Mouse (Mus musculus): ENCODE results near the gene Hormad2.

Hormad2 gene

DNA sequence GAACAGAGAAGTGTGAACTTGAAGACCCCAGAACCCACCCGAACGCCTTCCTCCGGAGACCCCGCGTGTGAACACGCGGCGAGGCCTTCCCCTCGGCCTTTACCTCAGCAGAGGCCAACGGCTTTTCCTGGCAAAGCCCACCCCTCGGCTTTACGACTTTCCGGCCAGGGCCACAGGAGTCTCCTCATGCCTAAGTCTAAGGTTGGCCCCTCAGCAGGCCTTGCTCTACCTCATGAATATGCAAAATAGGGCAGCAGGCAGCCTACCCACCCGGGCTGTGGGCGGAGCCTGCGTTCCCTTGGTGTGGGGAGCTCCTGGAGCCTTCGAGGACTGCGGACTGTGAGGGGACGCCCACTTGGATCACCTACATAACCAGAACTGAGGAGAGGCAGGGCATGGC lies at the start of gene Hormad2:
Gene Hormad2 (minus strand): TSS at position 128 of the 400 bp plus-strand sequence.
- no peak for DNase-seq (ENCODE audit: inconsistent ontology term)

DNA sequence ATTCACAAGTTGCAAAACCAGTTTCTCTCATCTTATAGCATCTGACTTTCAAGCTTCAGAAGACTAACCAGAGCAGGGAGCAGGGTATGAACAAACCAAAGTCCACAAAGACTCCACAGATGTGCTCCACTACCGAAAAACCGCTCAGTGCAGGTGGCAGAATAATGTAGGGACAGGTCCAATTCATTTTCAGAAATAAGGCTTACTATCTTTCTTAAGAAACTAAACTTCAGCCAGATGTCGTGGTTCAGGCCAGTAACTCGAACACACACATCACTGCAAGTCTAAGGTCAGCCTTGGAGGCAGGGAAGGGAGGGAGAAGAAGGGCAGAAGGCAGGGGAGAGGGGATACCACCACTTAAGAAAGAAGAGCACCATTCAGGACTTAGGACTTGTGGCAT lies 48.3 kb upstream of the Hormad2 start:
- DNase-seq (ENCODE audit: inconsistent ontology term) = no peak

DNA sequence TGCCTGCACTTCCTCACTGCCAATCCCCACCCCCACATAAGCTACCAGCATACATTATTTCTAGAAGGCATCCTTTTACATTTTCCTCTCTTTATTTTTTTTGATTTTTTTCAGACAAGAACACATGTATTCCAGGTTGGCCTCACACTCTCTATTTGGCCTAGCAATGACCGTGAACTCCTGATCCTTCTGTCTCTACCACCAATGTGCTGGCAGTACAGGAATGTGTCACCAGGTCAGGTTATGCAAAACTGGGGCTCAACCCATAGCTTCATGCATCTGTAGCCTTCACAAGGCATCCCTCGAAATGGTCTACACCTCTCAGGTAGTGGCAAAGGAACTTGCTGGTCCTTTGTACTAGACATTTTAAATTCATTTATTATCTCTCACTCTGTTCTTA lies 47.9 kb upstream of the Hormad2 start:
- DNase-seq (ENCODE audit: inconsistent ontology term) = no peak

DNA sequence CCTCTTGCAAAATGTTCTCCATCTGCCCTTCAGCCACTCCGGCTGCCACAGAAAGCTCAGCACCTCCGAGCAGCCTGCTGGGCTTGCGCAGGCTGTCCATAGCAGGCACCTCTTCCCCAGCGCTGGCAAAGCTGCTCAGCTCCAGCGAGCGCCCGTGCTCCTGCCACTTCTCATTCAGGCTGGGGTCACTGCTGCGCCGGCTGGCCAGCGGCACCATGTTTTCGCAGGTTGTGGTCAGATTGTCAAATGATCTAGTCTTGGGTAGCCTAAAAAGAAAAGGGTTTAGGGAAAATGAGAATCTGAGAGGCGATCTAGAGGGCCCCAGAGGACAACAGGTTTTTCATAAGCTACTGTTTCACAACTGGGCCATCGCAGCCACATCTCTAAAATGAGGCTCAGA lies 47.5 kb upstream of the Hormad2 start:
- DNase-seq (ENCODE audit: inconsistent ontology term) = no peak

DNA sequence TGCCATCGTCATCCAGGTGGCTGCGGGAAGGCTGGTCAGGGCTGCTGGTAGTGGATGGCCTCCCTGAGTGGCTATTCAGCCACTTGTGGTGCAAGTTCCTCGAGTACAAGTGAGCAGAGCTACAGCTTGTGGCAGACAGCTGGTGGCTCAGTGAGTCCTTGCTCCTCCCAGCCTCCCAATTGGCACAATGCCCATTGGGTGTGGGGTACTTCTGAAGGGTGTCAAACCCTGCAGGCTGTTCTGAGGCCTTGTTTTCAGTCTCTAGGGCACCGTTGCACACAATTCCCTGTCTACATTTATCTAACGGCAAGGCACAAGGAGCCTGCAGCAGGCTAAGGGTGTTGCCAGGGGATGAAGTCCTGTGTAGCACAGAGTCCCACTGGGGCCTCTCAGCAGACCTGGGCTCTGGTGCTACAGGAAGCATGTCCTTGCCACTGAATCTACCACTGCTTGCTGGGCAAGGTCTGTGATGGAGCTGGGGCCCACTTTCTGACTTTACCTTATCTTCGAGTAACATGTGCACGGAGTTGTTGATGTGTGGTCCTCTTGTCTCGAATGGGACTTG lies 46.6 kb upstream of the Hormad2 start:
- no peak for DNase-seq (ENCODE audit: inconsistent ontology term)

DNA sequence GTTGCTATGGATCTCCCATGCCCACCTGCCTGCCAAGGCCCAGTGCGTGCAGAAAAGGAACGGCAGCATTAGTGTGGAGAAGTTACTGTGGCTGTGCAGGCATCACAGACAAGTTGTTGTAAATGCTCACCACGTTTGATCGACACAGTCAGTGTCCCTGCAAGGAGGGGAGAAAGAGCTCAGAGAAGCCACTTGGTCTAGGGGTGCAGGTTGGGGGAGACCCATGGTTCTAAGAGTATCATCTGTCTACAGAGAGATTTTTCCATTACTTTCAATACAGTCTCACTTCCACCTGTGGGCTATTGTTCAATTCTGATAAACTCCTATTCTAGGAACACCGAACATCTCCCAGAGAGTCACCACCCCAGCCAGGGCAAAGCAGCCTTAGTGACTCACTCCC lies 43.6 kb upstream of the Hormad2 start:
- no peak for DNase-seq (ENCODE audit: inconsistent ontology term)

DNA sequence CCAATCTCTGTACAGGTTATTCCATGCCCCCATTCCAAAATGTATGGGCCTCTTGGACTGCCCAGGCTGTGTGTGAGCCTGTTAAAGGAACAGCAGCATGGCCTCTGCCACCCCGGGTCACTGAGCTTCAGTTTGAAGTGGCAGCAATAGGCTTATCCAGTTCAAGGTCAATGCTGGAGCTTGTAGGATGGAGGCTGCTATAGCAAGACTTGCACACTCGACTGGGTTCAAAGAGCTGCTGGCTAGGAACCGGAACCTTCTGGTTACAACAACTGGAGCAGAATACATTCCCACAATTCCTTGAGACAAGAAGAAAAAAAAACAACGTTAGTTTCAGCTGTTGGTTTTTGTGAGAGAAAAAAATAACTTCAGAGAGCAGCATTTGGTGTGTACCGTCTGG lies 41.7 kb upstream of the Hormad2 start:
- DNase-seq (ENCODE audit: inconsistent ontology term) = no peak

DNA sequence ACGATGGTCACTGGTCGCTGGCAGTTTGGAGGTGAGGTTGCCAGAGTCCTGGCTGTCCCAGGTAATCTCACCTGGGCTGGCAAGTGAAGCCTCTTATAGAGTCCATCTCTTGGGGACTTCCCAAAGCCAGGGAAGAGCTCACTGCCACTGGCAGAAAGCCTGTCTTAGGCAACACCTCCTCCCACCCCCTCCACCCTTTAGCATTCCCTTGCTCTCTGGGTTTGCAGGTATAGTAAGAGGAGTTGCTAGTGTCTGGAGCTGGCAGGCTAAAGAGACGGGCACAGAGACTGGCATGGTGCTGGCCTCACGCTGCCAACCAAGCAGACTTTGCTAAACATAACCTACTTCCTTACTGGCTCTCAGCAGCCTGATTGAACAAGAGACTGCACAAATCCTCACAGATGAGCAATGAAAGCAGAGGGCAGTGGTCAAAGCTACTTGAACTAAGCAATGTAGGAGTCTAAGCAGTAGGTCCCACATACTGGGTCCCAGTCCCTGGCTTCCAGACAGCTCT lies 35.3 kb upstream of the Hormad2 start:
- no peak for DNase-seq (ENCODE audit: inconsistent ontology term)

DNA sequence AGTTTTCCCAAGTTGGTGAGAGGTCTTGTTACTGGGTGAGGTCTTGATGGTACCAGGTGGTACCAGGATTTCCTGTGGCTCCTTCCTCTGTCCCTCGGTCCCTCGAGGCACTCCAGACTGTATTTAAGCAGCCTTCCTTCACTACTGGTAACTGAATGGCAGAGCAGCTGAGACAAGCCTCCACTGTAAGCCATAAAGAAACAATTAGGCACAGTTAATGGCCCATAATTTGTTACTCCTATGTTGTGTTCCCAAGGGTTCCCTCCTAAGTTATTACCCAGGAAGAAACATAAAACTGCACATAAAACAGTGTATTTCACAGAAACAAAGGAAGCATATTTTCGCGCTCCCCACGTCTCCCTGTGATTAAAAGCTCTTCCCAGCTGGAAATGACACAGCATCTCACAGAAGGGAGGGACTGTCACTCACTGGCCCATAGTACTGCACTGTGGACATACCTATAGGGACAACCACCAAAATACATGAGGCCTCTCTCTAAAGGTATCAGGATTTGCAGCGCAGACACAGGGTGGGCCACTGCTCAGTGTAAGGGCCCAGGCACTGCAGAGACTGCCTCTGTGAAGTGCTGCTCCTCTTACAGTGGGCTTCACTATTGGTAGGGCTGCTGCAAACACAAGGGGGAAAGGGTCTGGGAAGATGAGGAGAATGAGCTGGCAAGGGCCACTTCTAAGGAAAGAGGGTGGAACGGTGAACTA lies 31.7 kb upstream of the Hormad2 start:
- DNase-seq (ENCODE audit: inconsistent ontology term) = no peak

DNA sequence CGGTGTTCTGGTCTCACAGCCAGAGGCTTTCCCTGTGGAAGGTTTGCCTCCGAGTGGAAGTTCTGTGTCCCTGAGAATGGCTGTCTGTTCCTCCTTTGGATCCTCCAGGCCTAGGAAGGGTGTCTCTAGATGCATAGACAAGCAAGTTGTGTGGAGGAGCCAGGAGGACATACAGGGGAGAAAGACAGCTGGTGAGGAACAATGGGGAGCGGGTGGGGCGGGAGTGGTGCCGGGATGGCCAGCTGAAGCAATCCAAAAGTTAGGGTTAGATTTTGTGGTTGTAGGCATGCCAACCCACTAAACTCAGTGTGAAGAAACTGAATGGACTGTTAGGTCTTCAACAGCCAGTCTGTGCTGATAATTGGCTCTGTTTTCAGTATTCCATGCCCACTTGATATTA lies 30.8 kb upstream of the Hormad2 start:
- peak; percentile 20 for DNase-seq (ENCODE audit: inconsistent ontology term)

DNA sequence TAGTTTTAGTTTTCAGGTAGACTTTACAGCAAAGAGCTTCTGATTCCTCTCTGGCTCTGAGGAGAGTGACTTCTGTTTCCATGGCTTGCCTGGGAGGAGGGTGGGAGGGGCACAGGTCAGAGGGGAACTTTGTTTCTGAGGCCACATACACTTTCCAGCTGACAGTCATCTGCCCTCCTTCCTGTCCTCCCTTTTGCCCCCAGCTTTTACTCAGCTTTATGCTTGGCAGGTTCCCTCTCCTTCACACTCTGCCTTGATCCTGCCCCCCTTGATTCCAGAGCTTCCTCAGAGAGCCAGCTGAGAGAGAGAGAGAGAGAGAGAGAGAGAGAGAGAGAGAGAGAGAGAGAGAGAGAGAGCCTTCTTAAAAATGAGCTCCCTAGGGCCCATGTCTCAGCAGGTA lies 30.3 kb upstream of the Hormad2 start:
- DNase-seq (ENCODE audit: inconsistent ontology term) = no peak

DNA sequence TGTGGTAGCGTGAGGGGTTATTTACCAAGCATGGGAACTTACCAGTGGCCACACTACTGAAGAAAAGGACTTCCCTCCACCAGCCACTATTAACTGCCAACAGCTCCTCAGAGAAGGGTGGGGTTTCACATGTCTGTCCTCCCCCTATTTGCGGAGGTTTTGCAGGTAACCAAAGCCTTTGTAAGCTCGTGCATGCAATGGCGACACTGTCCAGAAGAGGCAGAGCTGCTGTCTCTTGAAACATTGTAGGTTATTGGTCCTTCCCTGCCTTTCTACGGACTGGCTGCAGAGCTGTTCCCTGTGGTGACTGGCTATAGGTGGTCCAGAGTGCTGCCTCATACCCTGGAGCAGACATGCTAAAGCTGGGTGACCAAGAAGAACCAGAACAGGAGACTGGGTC lies 28.2 kb upstream of the Hormad2 start:
- no peak for DNase-seq (ENCODE audit: inconsistent ontology term)

DNA sequence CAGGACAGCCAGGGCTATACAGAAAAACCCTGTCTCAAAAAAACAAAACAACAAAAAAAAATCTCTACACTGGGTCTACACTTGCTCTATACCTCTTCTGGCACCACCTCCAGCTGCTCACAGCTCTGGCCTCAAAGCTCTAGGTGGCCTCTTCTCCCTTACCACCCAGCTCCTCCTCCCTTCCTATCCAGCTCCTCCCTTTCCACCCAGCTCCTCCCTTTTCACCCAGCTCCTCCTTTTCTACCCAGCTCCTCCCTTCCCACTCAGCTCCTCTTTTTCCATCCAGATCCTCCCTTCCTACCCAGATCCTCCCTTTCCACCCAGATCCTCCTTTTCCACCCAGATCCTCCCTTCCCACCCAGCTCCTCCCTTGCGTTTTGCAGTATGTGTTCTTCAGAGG lies 26.5 kb upstream of the Hormad2 start:
- DNase-seq (ENCODE audit: inconsistent ontology term) = no peak

DNA sequence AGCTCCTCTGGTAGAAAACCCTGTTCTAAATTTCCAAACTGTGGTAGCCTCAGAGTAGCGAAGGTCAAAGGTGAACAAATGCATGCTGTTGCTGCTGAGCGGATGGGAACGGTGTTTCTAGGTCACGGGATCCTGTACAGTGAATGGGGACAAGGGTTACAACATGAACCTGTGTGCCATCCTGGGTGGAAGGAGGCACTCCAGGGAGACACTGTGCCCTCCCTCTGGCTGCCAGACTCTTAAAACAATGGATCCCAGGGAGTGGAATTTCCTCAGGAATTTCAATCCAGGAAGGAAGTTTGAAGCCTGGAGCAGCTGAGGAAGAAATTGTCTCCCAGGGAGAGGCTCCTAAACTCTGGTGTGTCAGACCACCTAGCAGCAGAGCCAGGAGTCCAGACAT lies 25.3 kb upstream of the Hormad2 start:
- DNase-seq (ENCODE audit: inconsistent ontology term) = no peak

DNA sequence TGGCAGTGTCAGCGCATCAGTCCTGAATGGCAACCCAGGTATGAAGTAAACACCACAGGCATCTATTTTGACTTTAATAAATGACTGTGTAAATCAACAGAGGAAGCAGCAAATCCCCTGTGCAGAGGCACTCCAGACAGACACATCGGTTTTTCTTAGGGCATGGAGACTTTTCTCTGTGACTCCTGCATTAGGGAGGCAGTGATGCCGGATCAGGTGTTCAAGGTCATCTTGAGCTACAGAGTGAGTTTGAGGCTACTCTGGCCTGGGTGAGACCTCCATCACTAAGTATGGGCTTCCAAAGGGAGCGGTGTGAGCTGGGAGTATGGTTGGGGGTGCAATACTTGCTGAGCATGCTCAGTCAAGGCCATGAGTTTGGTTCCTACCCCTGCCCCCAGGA lies 23.7 kb upstream of the Hormad2 start:
- DNase-seq (ENCODE audit: inconsistent ontology term) = no peak

DNA sequence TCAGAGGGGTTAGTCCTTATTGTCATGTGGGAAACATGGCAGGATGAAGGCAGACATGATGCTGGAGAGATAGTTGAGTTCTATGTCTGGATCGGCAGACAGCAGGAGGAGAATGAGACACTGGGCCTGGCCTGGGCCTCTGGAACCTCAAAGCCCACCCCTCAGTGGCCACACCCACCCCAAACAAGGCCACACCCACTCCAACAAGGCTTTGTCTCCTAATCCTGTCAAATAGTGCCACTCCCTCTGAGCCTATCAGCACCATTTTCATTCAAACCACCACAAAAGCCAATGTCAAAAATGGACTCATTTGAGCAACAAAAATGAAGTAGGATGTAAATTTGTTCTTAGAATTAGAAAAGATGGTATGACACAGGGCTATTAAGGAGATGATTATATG lies 23.3 kb upstream of the Hormad2 start:
- no peak for DNase-seq (ENCODE audit: inconsistent ontology term)

DNA sequence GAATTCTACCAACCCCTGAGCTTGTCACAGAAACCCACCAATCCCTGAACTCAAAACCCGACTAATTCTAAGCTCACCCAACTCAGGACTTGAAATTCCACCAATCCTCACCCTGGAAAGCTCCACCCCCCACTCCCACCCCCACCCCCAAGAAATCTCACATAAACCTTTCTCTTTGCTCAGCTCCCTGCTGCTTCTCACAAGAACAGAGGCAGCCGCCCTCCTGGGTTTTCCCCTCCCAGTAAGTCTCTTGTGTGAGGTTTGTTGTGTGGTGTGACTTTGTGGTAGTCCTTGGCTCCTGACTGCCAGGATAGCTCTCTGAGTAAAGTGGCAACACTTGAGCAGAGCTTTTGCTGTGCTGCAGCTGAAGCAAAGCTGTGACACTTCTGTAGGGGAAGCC lies 22.0 kb upstream of the Hormad2 start:
- no peak for DNase-seq (ENCODE audit: inconsistent ontology term)

DNA sequence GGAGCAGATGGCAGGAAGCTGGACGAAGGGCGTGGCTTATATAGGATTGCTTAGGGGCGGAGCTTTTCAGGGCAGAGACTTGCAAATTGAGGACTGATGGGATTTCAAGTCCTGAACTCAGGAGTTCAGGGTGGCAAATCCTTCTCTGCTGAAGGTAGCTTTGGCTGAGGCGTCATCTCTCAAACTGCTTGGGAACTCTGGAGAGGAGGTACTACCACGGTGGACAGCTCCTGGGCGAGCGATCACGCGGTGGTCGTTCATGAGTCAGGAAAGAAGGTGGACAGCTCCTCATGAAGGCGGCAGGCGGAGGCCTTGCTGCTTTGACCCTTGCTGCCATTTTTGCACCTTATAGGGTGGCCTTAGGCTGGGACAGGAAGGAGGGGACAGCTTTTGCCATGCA lies 20.2 kb upstream of the Hormad2 start:
- peak; percentile 21 for DNase-seq (ENCODE audit: inconsistent ontology term)

DNA sequence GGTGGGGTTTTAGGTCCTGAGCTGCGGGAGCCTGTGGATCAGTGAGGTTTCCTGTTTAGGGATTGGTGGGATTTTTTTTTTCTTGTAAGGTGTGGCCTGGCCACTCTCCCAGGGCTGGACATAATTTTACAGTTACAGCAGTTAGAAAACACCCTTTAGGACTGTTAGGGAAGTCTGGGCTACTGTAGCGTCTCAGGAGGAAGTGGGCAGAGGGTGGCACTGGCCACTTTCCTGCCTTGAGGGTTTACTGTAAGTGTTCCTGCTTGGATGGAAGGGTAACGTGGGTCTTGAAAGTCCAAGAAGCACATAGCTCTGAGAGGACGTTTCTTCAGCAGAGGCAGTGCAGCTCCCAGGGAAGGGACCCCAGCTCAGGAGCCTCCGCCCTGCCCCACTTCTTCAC lies 19.7 kb upstream of the Hormad2 start:
- no peak for DNase-seq (ENCODE audit: inconsistent ontology term)

DNA sequence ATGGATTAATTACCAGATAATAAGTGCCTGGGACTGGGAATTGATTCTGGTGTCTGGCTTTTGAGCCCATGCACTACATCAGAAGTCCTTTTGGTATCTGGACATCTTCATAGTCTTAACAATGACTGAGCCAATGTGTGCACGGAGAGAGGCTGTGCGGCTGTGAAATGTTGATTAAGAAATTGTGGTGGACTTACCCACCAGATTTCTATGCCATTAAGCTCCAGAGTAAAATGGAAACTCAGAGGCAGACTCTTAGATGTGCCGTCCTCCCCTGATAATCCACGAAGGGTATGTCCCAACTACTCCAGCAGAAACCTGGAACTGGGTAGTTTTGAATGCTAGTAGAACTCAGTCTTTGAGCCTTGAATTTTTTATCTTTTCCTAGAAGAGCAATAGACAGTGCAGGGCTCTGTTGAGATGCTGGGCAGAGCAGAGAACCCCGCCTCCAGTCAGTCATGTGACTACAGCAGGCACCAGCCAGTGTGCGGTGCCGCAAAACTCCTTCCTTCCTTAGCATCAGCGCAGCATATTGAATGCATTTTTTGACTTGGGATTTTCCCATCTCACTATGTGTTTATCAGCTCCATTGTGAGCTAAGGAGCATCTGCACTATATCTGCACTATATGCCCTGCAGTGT lies 14.1 kb upstream of the Hormad2 start:
- no peak for DNase-seq (ENCODE audit: inconsistent ontology term)

DNA sequence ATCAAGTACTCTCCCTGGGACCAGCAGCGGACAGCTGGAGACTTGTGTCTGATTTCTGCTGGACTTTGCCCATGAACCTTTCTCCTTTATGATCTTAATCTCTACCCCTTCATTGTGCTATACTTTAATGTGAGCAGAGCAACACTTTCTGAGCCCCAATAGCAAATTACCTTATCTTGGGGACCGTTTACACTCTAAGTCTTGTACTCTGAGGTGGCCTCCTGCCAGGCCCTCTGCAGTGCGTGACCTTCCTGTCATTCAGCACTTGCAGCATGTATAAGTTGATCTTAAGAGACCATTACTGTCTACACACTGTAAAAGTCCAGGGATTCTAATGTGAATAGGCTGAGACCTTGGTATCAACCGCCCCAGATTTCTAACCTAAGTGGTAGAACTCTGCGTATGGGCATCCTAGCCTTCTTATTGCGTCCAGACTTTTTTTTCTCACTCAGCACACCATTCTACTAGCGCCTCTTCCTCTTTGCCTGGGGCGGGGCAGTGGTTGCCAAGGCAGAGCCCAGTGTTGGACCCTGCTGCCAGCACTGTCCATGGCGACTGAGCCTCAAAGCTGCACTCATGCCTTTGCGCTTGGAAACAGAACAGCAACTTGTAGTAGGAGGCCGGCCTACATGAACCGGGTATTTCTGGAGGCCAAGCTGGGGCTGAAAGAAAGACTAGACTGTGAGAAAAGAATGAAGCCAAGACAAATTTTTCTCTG lies 11.7 kb upstream of the Hormad2 start:
- DNase-seq (ENCODE audit: inconsistent ontology term) = no peak

DNA sequence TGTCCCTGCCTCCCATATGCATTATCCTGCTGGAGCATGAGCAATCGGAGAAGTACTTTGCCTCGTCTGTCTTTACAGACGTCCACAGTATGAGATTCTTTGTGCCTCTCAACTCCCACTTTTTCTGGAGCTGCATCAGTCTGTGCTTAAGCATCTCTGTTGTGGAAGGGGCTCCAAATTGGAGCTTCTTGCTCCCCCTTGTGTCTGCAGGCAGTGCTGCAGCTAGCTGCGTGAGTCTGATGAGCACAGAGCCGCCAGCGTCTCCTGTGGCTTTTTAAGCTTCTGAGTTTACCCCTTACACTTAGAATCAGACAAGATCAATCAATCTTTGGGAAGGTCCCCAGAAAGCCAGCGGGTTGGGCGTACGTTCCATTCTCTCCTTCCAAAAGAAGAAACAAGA lies 10.2 kb upstream of the Hormad2 start:
- DNase-seq (ENCODE audit: inconsistent ontology term) = peak; percentile 26

Data from Muller cell, postnatal 12 days (primary cell).